Mouse (Mus musculus): ENCODE data around the gene Ppil6. TPM values are rescaled to one million over a fixed set of nuclear protein-coding genes. Genes with fewer than 3 reads are reported as not detected.

Gene Ppil6
- total RNA-seq, 2 experiments from 2014 or later = not detected

DNA sequence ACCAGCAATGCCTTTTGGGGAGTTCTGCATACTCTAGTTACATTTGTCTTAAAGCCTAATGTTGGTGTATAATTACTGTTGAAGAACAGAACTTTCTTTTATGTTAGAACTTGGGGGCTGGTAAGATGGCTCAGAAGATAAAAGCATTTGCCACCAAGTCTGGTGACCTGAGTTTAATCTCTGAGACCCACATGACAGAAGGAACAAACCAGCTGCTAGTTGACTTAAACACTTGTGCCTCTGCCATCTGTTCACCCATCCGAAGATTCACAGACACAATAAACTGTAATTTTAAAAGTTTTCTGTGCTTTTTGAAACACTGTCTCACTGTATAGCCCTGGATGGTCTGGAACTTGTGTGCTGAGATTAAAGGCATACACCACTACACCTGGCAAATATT lies 35.5 kb downstream of the Ppil6 start:
- DNase-seq = no peak

DNA sequence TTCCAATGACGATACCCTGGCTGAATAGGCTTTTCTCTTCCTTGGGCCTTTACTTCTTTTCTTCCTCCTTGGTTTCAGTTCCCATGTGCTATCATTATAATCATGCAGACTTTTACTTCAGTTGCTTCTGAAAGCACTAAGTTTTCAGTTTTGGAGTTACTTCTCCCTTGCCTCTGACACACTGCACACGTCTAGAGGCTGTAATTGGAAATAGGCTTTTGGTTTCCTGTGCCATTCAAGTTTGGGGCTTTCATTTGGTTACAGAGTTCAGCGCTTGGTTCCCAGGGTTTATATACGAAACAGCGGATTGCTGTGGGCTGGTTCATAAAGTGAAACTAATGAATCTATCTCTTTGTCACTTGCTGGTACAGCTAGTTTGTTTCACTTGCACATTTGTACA lies 39.7 kb downstream of the Ppil6 start:
- no peak for DNase-seq

DNA sequence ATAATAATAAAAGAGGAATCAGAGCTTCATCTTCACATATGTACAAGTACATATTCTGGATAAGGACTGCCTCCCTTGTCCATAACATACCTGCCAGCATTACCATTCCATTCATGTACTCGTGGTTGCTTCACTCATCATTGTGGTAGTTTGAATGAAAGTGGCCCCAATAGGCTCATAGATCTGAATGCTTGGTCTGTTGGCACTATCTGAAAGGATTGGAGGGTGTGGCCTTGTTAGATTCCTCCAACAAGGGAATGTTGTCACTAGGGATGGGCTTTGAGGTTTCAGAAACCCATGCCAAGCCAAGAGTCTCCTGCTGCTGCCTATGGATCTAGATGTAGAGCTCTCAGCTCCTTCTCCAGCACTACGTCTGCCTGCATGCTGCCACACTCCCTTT lies 45.8 kb downstream of the Ppil6 start:
- DNase-seq = no peak

DNA sequence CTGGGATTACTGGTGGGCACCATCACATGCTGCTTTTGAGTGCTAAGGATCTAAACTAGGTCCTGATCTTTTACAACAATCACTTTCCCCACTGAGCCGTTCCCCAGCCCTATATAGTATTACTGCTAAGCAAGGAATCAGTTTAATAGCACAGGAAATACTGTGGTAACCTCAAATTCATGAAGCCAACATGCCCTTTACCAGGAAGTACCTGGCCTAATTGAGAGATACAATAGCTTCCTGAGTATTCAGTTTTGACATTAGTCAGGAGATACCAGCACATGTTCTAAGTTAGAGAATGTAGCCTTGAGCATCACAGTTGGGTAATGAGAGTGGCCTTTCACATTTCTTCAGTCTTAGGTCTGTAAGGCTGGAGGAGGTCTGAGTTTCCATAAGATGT lies 46.5 kb downstream of the Ppil6 start:
- no peak for DNase-seq

DNA sequence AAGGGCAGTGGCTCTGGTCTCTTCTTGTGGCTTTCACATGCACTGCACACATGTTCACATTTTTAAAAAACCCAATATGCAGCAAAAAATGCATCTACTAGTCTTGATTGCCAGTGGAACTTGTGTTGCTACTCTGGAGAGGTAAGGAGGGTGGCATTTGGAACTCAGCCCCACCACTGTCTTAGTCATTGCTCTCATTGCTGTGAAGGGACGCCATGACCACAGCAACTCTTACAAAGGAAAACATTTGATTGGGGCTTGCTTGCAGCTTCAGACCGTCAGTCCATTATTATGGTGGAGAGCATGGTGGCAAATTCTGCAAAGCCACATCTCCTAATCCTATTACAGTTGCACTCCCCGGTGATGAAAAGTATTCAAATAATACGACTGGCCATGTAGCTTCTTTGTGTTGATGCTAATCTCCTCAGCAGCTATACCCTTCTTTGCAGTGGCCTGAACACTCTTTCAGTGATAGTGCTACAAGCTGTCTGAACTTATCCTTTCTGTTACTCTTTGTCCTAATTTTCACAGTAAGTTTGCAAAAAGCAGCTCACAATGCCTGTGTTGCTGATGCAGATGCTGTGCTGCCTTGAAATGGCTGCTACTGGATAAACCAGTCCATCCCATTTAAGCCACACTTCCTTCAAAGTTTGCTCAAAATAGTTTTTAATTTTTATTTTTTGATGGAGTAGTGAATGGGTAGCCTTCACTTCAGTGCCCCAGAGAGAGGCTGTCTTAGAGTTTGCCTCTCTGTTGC lies 47.2 kb downstream of the Ppil6 start:
- DNase-seq = no peak

DNA sequence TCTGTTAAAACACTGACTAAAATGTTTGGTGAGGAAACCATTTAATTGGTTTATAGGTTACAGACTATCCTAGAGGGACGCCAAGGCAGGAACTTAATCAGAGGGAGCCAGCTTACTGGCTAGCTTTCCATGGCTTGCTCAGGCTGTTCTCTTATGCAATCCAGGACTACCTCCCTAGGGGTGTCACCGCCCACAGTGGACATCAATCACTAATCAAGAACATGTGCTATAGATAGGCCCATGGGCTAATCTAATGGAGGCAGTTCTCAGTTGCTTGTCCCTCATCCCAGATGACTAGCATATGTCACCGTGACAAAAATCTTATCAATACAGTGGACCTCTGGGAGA lies 47.7 kb downstream of the Ppil6 start:
- no peak for DNase-seq

DNA sequence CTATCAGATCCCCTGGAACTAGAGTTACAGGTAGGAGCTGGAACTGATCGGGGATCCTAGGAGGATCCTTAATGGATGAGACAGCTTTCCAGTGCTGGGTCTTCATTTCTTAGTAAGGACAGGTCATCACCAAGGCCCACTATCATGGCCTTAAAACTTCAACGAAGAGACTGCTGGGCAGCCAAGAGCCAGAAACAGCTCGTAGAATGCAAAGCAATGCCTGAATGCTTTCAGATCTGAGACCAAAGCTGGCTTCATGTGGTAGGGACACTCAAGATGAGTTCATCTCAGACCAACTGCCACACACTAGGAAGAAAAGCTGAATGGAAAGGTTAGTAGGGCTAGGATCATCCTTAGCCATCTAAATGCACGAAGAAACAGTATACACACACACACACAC lies 48.7 kb downstream of the Ppil6 start:
- no peak for DNase-seq

DNA sequence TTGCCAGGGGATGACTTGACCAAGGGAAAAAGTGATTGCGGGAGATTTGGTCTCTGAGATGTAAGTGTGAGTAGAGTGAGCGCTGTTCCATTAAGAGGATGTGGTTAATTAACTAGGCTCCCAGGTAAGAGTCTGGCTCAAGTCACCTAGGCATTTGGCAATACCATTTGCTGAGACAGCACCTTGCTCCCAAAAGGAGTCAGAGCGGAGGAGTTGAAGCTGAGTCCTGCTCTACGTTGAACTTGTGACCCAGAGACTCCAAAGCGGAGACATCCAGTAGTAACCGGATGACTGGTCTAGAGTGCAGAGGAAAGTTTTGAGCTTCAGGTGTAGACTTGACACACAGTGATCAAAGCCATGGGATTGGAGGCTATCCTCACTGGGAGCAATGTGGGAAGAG lies 51.8 kb downstream of the Ppil6 start:
- no peak for DNase-seq

DNA sequence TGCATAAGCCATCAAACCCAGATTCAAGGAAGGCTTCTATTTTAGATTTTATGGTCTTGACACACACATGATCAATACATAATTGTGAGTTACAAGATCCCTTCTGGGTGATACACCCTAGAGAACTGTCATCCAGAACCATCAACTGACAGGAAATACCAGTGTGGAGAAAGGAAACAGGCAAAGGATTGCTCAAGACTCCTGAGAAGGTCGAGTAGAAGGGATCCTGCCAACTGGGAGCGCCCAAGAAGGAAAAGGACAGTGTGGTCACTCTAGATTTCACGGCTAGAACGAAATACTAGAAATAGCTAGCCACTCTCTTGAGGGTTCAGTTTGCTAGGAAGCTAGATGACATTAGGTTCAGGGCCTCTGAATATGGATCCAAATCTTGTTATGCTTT lies 53.2 kb downstream of the Ppil6 start:
- no peak for DNase-seq

DNA sequence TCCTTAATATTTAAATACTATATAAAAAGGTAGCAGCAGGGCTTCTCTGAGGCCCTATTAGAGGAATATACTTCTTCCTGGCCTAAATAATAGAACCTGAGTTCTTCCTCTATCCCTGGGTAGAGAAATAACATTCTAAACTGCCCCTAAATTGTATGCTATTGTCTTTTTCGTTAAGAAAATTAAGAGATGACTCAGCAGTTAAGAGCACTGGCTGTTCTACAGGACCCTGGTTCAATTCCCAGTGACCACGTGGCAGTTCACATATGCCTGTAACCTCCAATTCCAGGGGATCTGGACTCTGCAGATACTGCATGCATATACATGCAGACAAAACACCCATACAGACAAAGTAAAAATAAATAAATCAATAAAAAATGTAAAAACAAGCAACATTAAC lies 53.6 kb downstream of the Ppil6 start:
- no peak for DNase-seq

DNA sequence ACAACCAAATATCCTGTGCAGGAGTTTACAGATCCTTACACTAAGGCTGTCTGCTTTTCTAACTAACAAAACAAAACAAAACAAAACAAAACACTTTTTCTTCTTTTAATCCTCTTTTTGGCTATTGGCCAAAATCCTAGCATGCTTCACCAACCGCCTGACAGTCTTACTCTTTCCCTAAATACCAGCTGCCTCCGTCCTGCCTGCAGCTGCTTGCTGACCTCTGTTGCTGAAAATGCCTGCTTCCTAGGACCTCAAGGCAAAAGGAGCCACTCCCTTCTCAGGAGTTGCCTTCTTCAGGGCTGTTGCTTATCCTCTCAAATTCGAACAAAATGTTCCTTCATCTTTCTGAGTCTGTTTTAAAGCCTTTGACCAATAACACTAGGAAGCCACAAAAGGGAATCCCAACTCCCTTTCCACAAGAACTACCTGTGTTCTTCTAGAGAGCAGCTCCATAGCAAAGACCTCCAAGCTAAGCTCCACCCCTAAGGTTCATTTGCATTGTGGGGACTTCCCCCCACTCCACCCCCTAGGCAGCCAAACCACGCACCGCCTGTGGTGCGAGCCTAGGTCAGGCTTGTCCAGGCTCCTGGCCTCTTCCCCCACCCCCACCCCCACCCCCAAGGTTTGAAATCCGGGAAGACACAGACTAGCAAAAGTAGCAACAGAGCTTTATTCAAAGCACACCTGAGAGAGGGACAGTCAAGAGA lies 54.4 kb downstream of the Ppil6 start:
- no peak for DNase-seq

DNA sequence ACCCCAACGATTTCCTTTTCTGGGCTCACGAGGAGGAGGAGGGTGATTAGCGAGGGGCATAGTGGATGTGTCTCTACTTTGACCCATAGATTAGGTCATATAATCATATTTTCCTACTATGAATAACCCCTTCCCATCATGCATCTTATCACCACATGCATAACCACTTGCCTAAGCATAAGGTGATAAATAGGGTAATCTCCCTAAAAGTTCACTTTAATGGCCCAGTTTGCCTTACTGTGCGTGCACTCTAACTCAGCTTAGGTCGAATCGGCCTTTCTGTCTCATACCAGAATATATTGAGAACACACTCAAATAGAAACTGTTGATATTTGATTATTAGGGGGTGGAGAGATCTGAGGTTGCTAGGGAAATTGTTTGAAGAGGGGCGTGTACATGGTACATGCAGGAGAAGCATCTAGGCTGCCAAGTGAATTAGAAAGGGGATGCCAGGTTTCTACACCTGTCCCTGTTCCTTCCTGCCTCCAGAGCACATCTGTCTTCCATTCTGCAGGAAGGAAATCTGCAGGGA lies 55.1 kb downstream of the Ppil6 start:
- no peak for DNase-seq

DNA sequence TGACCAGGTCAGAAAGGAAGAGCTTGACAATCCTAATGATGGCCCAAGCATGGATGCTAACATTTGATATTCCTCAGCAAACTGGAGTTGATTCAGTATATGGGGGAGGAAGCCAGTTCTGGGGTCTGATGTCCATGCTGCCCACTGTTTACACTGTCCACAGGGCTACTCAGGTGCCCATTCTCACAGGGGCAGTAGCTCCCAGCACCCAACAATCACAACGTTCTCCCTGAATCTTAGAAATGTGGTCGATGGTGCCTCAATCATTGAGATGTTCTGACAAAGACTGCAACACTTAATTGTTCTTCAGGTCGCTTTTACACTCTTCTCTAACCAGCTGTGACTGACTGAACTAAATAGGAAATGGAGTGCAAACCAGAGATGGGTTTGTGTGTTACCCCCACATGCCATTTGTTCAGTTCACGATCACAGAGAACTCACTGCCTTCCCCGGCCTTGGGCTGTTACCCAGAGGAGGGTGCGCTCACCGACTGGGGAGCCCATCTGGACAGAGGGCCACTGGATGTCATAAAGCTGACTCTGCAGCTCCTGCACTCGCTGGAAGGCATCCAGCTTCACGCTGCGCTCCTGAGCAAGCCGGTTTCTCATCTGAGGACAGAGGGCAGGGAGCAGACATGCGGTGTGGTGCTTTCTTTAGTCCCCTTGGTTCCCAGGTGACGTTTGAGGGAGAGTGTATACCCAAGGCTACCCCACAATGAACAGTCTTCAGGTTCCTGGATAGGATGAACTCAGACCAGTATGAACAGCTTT lies 56.3 kb downstream of the Ppil6 start:
- DNase-seq = peak; percentile 42

DNA sequence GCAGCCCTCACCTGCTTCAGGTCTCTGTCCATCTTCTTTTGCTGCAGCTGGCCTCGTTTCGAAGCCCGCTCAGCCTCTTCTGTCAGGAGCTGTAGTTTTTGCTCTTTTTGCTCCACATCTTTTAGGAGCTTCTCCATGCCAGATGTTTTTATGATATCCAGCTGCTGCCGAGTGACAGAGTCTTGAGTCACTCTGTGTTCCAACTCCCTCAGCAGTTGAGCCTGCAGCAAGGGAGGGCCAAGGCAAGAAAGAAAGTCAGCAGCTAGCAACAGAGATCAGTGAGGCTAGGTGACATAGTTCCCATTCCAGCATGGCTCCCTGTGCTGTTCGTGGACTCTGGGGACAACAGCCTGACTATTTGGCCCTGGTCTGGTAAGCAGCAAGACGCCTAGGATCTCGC lies 60.5 kb downstream of the Ppil6 start:
- no peak for DNase-seq

DNA sequence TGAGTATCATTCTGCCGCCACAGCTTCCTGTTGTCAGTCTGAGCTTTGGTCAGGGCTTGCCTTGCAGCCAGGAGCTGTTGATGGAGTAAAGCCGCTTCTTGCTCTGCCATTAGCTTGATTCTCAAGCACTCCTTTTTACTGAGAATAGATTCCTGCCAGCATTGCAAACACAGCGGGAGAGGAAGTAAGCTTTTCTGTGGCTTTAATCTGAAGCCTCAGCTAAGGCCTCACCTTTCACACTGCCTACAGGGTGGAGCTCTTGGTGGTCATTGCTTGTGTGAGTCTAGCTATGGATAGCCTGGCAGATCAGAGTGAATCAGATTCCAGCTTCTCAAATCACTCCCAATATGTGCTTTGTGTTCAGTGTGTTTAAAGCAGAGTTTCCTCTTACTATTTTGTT lies 62.1 kb downstream of the Ppil6 start:
- no peak for DNase-seq

DNA sequence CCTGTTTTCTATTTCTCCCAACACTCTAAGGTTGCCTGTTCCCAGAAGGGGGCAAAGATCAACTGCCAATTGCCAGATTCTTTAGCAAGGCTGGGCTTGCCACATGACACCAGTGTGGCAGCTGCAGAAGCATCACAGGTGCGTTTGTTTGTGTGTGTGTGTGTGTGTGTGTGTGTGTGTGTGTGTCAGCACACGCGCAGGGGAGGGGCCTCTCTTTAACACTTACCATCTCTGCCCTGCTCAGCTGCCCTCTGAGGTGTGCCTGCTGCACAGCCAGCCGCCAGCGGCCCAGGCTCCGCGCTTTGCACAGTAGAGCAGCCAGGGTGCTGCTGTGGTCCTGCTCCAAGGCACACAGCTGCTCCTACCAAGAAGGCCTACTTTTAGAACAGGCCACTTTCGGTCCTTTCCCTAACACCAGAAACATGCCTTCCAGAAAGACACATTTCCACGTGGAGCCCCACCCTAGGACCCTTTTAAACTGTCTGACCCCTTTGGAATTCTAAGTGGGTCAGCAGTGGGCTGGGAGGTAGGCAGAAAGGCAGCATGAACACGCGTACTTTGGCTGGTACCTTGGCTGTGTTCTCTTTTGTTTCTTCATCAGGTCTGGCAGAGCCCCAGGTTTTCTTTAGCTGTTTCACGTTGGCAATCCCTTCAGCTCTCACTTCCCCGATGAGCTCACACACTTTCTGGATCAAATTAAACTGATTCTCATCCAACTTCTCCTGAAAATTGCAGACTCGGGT lies 62.8 kb downstream of the Ppil6 start:
- peak; percentile 48 for DNase-seq

DNA sequence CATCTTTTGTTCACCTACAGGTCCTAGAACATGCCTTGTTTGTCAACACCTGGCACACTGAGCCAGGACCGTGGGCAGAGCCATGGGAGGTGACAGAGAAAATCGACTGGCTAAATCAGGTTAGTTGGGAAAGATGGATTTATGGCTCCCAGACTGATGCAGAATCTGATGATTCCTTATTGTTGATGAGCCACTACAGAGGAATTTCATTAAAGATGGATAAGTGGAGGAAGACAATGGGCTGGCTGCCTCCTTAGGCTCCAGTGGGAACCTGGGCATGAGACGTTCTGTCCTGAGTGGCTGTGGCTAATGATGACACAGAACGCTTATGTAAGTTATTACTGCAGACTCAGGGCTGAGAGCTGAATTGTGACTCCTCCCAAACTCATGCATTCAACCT lies 63.5 kb downstream of the Ppil6 start:
- no peak for DNase-seq

DNA sequence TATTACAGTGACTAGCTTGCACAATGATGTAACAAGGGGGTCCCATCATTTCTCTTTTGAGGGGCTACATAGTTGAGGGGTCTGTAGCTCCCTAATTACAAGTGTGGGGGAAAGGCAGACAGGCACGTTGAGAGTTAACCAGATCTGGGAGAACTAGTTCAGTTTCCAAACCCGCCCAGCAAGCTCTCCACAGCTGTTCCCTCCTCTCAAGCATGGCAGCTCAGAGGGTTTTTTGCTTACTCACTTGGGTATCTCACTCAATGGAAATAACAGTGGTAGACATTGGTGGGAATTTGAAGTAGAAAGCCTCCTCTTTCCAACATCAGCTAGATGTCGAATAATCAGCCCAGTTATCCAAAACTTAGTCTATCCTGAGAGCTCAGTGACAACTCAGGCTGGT lies 64.8 kb downstream of the Ppil6 start:
- DNase-seq = no peak

DNA sequence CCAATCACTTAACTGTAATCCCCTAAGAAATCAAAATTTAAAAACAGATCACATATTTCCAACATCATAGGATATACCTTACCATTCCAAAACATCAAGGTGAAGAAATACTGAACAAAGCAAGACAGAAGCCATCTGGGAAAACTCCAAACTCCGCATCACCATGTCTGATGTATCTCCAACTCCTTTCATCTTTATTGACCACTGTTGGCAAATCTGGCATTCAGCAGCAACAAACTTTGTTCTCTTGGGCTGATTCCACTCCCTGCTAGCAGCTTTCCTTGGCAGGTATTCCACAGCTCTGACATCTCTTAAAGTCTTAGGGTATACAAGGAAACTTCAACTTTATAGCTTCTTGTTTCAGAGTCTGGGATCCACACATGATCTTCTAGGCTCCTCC lies 68.2 kb downstream of the Ppil6 start:
- DNase-seq = no peak

DNA sequence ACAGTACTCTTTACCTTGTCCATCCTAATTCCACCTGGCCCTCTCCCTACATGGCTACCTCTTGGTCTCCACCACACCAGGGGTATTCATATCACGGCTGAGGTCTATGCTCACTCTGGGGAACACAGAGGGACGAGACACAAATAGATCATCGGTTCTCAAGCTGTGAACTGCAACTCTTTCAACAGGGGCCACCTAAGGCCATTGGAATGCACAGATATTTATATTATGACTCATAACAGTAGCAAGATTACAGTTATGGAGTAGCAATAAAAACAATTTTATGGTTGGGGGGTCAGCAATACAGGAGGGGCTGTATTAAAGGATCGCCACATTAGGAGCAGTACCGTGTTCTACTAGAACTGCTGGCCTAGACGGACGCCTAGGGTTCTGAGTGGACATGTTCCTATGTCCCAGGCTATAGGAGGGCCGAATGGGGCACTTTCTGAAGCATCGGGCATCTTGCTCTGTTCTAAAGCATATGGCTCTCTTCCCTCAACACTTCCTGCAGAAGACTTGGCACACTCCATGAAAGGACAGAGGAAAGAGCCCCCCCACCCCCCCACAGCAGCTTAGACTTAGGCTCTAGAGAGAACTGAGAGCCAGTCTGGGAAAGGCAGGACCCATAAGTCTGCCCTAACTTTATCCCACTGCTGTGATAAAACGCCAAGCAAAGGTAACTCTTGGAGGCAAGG lies 71.6 kb downstream of the Ppil6 start:
- DNase-seq = no peak
